Mouse (Mus musculus) MEL (cell line): ENCODE measurements around the gene Mtmr4.

Experiments
- BHLHE40 ChIP-seq: IDR thresholded peaks from 2 replicates; pipeline ENCODE4 v1.6.1; 2012; ENCODE audit warnings: low read depth, mild to moderate bottlenecking, inconsistent platforms, low read length, improper control_type of control experiment, borderline replicate concordance
- CHD2 ChIP-seq: IDR thresholded peaks from 2 replicates; pipeline ENCODE4 v1.6.1; 2011; ENCODE audit warnings: low read length, improper control_type of control experiment
- CTCF ChIP-seq, 3 experiments: IDR thresholded peaks in 2 of 3; conservative IDR thresholded peaks in 1 of 3; 2 replicates each; pipeline ENCODE4 v1.5.1; 2011 to 2012; ENCODE audit warnings: low read length in 3 of 3, low read depth in 2 of 3, mild to moderate bottlenecking in 2 of 3, improper control_type of control experiment in 1 of 3, inconsistent platforms in 1 of 3, mixed read lengths in 1 of 3, moderate library complexity in 1 of 3; ENCODE audit not compliant: control insufficient read depth in 1 of 3, insufficient read depth in 1 of 3, poor library complexity in 1 of 3, severe bottlenecking in 1 of 3
- GATA1 ChIP-seq: IDR thresholded peaks from 2 replicates; pipeline ENCODE4 v1.6.1; 2011; ENCODE audit warnings: low read depth, low read length, improper control_type of control experiment
- MAFK ChIP-seq: IDR thresholded peaks from 2 replicates; pipeline ENCODE4 v1.6.1; 2011; ENCODE audit warnings: low read depth, mild to moderate bottlenecking, low read length, improper control_type of control experiment, borderline replicate concordance
- MAX ChIP-seq: IDR thresholded peaks from 2 replicates; pipeline ENCODE4 v1.6.1; 2011; ENCODE audit warnings: low read length, improper control_type of control experiment
- MYC ChIP-seq: IDR thresholded peaks from 2 replicates; pipeline ENCODE4 v1.6.1; 2011; ENCODE audit warnings: low read depth, mild to moderate bottlenecking, low read length, improper control_type of control experiment, moderate library complexity
- POLR2AphosphoS2 ChIP-seq: IDR thresholded peaks from 2 replicates; pipeline ENCODE4 v1.6.1; 2011; ENCODE audit warnings: low read length, improper control_type of control experiment
- RAD21 ChIP-seq: IDR thresholded peaks from 2 replicates; pipeline ENCODE4 v1.6.1; 2011; ENCODE audit warnings: mild to moderate bottlenecking, low read depth, low read length, improper control_type of control experiment
- SIN3A ChIP-seq: IDR thresholded peaks from 2 replicates; pipeline ENCODE4 v1.6.1; 2012; ENCODE audit warnings: low read length, improper control_type of control experiment, inconsistent platforms
- USF2 ChIP-seq, 2 experiments: IDR thresholded peaks; 2 replicates each; pipeline ENCODE4 v1.6.1; 2011 to 2012; ENCODE audit warnings: improper control_type of control experiment in 2 of 2, low read length in 2 of 2, borderline replicate concordance in 1 of 2, inconsistent platforms in 1 of 2, low read depth in 1 of 2, mild to moderate bottlenecking in 1 of 2; ENCODE audit not compliant: insufficient read depth in 1 of 2
- ZMIZ1 ChIP-seq: IDR thresholded peaks from 2 replicates; pipeline ENCODE4 v1.6.1; 2012; ENCODE audit warnings: low read depth, mild to moderate bottlenecking, inconsistent platforms, low read length, improper control_type of control experiment, moderate library complexity

- TF ChIP-seq BHLHE40 (no peak), POLR2AphosphoS2 (no peak), SIN3A (no peak), USF2 (IDR thresholded peaks at IDR 0.05; ENCODE audit: borderline replicate concordance in 1 of 2, insufficient read depth in 1 of 2, low read depth in 1 of 2, low read length in 2 of 2) (no peak), CTCF (IDR thresholded peaks at IDR 0.05 in 2 of 3, conservative IDR thresholded peaks at IDR 0.05 in 1 of 3; ENCODE audit: control insufficient read depth in 1 of 3, insufficient read depth in 1 of 3, low read depth in 2 of 3, low read length in 3 of 3, poor library complexity in 1 of 3, severe bottlenecking in 1 of 3) (no peak), GATA1 (no peak), CHD2 (no peak), MYC (no peak), MAX (no peak), RAD21 (no peak), MAFK (no peak), ZMIZ1 (no peak)
Observed at GRCm38 (mm10) chr11:87654693-87655092, 62.7 kb downstream of the Mtmr4 start.
